Mouse (Mus musculus): Measurements from ENCODE around the gene Prr12. TPM values are rescaled to one million over a fixed set of nuclear protein-coding genes. Genes with fewer than 3 reads are reported as not detected.

The Prr12 gene
- polyA plus RNA-seq, 1 experiment from 2014 or later, result 12.2 TPM

- Histone ChIP-seq H3K4me3 (ENCODE audit: low read depth, low read length) (no peak overlapping the region), H3K36me3 (ENCODE audit: control insufficient read depth, insufficient read depth, low read length) (no peaks in the 10 kb centered on the region), H3K9ac (ENCODE audit: low read length) (no peak overlapping the region), H3K4me2 (no peak overlapping the region), H3K27me3 (ENCODE audit: control insufficient read depth, insufficient read depth, low read length) (no peaks in the 10 kb centered on the region; the same call in 1 of the 2 replicates), H3K4me1 (ENCODE audit: control insufficient read depth, insufficient read depth, low read length) (peaks cover 9% of the 10 kb centered on the region), H3K27ac (ENCODE audit: low read depth, low read length) (no peak overlapping the region), H3K9me3 (ENCODE audit: control insufficient read depth, low read length) (no peaks in the 10 kb centered on the region)
- DNase-seq (ENCODE audit: low spot score, missing footprints), result peak; percentile 88
- 73% methylated on average over 12 of the region's 12 CpGs for WGBS
- no peak for ATAC-seq (ENCODE audit: low FRiP score)
Observed at GRCm38 (mm10) chr7:45092828-45093515, 40.3 kb upstream of the Prr12 start.

GRCm38 (mm10) chr7:45092048-45092447 lies 39.4 kb upstream of the Prr12 start, which contains the start of gene Rcn3:
Rcn3 (minus strand) TSS chr7:45092221.
- Histone ChIP-seq H3K4me1 (ENCODE audit: control insufficient read depth, insufficient read depth, low read length) (peaks cover 9% of the 10 kb centered on the region), H3K4me2 (peak within 1 kb of the TSS; percentile 64), H3K27me3 (ENCODE audit: control insufficient read depth, insufficient read depth, low read length) (no peaks in the 10 kb centered on the region; the same call in 1 of the 2 replicates), H3K27ac (ENCODE audit: low read depth, low read length) (no peak within 1 kb of the TSS), H3K36me3 (ENCODE audit: control insufficient read depth, insufficient read depth, low read length) (no peaks in the 10 kb centered on the region), H3K9ac (ENCODE audit: low read length) (peak within 1 kb of the TSS; percentile 56), H3K4me3 (ENCODE audit: low read depth, low read length) (peak within 1 kb of the TSS; percentile 44), H3K9me3 (ENCODE audit: control insufficient read depth, low read length) (no peaks in the 10 kb centered on the region)
- peak; percentile 98 for DNase-seq (ENCODE audit: low spot score, missing footprints)
- ATAC-seq (ENCODE audit: low FRiP score), result peak; percentile 95
- under 1% methylated on average over 16 of the region's 16 CpGs for WGBS

DNA sequence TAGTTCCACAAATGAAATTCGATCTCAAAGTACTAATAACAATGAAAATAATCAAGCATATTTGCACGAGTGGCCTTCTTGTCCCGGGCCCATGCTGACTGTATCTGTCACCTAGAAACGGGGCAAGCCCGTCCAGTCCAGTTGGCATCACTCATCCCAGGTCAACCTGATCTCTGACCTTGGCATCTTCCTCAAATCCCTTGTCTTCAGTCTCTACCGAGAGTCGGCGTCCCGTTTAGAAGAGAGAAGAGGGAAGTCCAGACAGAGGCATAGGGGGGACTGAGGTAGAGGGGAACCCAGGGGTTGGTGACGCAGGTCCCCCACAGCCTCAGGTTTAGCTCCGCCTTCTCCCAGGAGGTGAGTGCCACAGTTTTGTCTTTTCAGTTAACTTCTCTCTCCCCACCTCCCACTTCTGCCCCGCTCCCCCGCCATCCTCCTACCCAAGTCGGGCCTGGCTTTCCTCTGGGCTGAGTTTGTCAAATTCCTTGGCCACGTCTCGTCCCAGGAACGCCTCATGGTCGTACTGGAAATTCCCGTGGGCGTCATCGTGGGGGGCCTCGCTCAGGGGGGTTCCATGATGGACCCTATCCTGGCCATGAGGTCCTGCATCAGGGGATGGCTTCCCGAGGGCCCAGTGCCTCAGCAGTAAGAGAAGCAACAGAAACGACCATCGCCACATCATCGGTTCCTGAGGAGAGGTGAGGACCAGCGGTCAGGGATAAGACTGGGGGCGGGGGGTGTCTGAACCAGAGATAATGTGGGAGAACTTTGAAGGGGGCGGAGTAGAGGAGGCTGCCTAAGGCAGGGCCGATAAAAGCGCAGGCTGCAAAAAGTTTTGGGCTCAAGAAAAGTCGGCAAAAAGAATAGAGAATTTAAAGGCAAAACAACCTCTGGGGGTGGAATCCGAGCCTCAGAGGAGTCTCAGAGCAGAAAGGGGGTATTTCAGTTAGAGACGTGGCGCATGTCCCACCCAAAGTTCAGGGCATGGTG lies 38.6 kb upstream of the Prr12 start:
- 15% methylated on average over 35 of the region's 35 CpGs for WGBS
- Histone ChIP-seq H3K36me3 (ENCODE audit: control insufficient read depth, insufficient read depth, low read length) (no peaks in the 10 kb centered on the region; the same call in 1 of the 2 replicates), H3K27me3 (ENCODE audit: control insufficient read depth, insufficient read depth, low read length) (no peaks in the 10 kb centered on the region; the same call in 1 of the 2 replicates), H3K9ac (ENCODE audit: low read length) (peak overlapping the region; percentile 56), H3K9me3 (ENCODE audit: control insufficient read depth, low read length) (no peaks in the 10 kb centered on the region), H3K27ac (ENCODE audit: low read depth, low read length) (no peak overlapping the region), H3K4me1 (ENCODE audit: control insufficient read depth, insufficient read depth, low read length) (peaks cover 9% of the 10 kb centered on the region), H3K4me2 (peak overlapping the region; percentile 64), H3K4me3 (ENCODE audit: low read depth, low read length) (peak overlapping the region; percentile 44)
- ATAC-seq (ENCODE audit: low FRiP score) (peak; percentile 36), DNase-seq (ENCODE audit: low spot score, missing footprints) (peak; percentile 88)

GRCm38 (mm10) chr7:45090251-45090977 lies 37.7 kb upstream of the Prr12 start:
- no peak overlapping the region for H3K27ac ChIP-seq (ENCODE audit: low read depth, low read length)
- no peak for ATAC-seq (ENCODE audit: low FRiP score)
- no peaks in the 10 kb centered on the region; the same call in 1 of the 2 replicates for H3K27me3 ChIP-seq (ENCODE audit: control insufficient read depth, insufficient read depth, low read length)
- no peak for DNase-seq (ENCODE audit: low spot score, missing footprints)
- H3K4me2 ChIP-seq, result no peak overlapping the region
- H3K36me3 ChIP-seq (ENCODE audit: control insufficient read depth, insufficient read depth, low read length), result peaks cover 3% of the 10 kb centered on the region; the same call in 1 of the 2 replicates
- H3K9me3 ChIP-seq (ENCODE audit: control insufficient read depth, low read length), result no peaks in the 10 kb centered on the region
- no peak overlapping the region for H3K9ac ChIP-seq (ENCODE audit: low read length)
- no peak overlapping the region for H3K4me3 ChIP-seq (ENCODE audit: low read depth, low read length)
- H3K4me1 ChIP-seq (ENCODE audit: control insufficient read depth, insufficient read depth, low read length), result peaks cover 9% of the 10 kb centered on the region
- WGBS, result 81% methylated on average over 13 of the region's 13 CpGs

- DNase-seq (ENCODE audit: low spot score, missing footprints), result no peak
- Histone ChIP-seq H3K27me3 (ENCODE audit: control insufficient read depth, insufficient read depth, low read length) (no peaks in the 10 kb centered on the region; the same call in 1 of the 2 replicates), H3K4me2 (no peak overlapping the region), H3K4me1 (ENCODE audit: control insufficient read depth, insufficient read depth, low read length) (peaks cover 9% of the 10 kb centered on the region), H3K4me3 (ENCODE audit: low read depth, low read length) (no peak overlapping the region), H3K27ac (ENCODE audit: low read depth, low read length) (no peak overlapping the region), H3K36me3 (ENCODE audit: control insufficient read depth, insufficient read depth, low read length) (peaks cover 5% of the 10 kb centered on the region; the same call in 1 of the 2 replicates), H3K9me3 (ENCODE audit: control insufficient read depth, low read length) (no peaks in the 10 kb centered on the region), H3K9ac (ENCODE audit: low read length) (no peak overlapping the region)
- ATAC-seq (ENCODE audit: low FRiP score), result no peak
- 95% methylated on average over 17 of the region's 17 CpGs for WGBS
Observed at GRCm38 (mm10) chr7:45088597-45088996, 35.9 kb upstream of the Prr12 start.

GRCm38 (mm10) chr7:45086084-45086483 lies 33.4 kb upstream of the Prr12 start:
- peaks cover 5% of the 10 kb centered on the region; the same call in 1 of the 2 replicates for H3K36me3 ChIP-seq (ENCODE audit: control insufficient read depth, insufficient read depth, low read length)
- WGBS, result 75% methylated on average over 4 of the region's 4 CpGs
- ATAC-seq (ENCODE audit: low FRiP score) (no peak), DNase-seq (ENCODE audit: low spot score, missing footprints) (no peak)
- no peaks in the 10 kb centered on the region; the same call in 1 of the 2 replicates for H3K27me3 ChIP-seq (ENCODE audit: control insufficient read depth, insufficient read depth, low read length)
- no peaks in the 10 kb centered on the region for H3K9me3 ChIP-seq (ENCODE audit: control insufficient read depth, low read length)
- no peak overlapping the region for H3K4me3 ChIP-seq (ENCODE audit: low read depth, low read length)
- no peak overlapping the region for H3K27ac ChIP-seq (ENCODE audit: low read depth, low read length)
- H3K4me2 ChIP-seq, result no peak overlapping the region
- peaks cover 2% of the 10 kb centered on the region for H3K4me1 ChIP-seq (ENCODE audit: control insufficient read depth, insufficient read depth, low read length)
- H3K9ac ChIP-seq (ENCODE audit: low read length), result no peak overlapping the region

DNA sequence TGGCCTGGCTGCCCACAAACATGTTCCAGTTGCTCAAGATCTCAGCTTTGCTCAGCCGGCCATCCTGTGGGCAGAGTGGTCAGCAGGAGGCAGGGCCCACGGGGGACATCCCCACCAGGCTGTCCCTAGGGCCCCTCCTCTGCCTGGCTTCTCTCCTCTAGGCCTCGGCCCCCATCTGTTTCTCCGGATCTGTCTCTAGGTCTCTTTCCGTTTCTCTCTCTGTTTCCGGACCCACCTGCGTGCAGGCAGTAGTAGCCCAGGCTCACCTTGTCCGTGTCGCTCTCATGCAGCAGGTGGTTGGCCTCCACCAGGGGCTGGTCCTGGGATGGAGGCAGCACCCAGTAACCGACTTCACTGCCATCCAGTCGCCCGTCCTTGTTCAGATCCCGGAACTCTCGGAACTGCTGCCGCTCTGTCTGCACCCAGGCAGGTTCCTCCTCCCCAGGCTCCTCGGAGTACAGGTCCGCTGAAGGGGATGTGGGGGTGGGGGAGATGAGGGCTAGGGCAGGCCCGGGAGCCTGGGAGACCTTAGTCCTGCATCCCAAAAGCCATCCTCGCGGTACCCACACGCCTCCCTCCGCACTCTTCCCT lies 30.7 kb upstream of the Prr12 start:
- H3K36me3 ChIP-seq (ENCODE audit: control insufficient read depth, insufficient read depth, low read length), result peaks cover 5% of the 10 kb centered on the region; the same call in 1 of the 2 replicates

More for the DNA sequence above, 30.7 kb upstream of the Prr12 start:
- H3K27ac ChIP-seq (ENCODE audit: low read depth, low read length), result no peak overlapping the region
- H3K9ac ChIP-seq (ENCODE audit: low read length), result no peak overlapping the region
- ATAC-seq (ENCODE audit: low FRiP score), result no peak
- H3K4me1 ChIP-seq (ENCODE audit: control insufficient read depth, insufficient read depth, low read length), result no peaks in the 10 kb centered on the region
- WGBS, result 87% methylated on average over 21 of the region's 22 CpGs
- no peak overlapping the region for H3K4me2 ChIP-seq
- H3K4me3 ChIP-seq (ENCODE audit: low read depth, low read length), result no peak overlapping the region
- DNase-seq (ENCODE audit: low spot score, missing footprints), result no peak
- no peaks in the 10 kb centered on the region for H3K27me3 ChIP-seq (ENCODE audit: control insufficient read depth, insufficient read depth, low read length)
- H3K9me3 ChIP-seq (ENCODE audit: control insufficient read depth, low read length), result no peaks in the 10 kb centered on the region

Measured in midbrain, embryonic 11.5 days (tissue).